Mouse (Mus musculus) lung, adult 2 months (tissue): ENCODE measurements around the gene Dll3. TPM values are rescaled to one million over a fixed set of nuclear protein-coding genes. Genes with fewer than 3 reads are reported as not detected.

Experiments used
- DNase-seq: peaks from one replicate; pipeline ENCODE4 v3.0.0; 2022
- H3K4me1 ChIP-seq: fragments of 200-500 bp; 2 replicates; pipeline ENCODE4 v1.6.1; 2011; ENCODE audit warnings: low read length; ENCODE audit not compliant: control insufficient read depth, insufficient read depth
- H3K4me3 ChIP-seq: fragments of 200-500 bp; replicated peaks from 2 replicates; pipeline ENCODE3; 2011; ENCODE audit warnings: low read depth, mild to moderate bottlenecking, control low read depth, low read length; ENCODE audit errors: extremely low read depth
- CTCF ChIP-seq: fragments of 200-500 bp; IDR thresholded peaks from 2 replicates; pipeline ENCODE4 v1.5.1; 2011; ENCODE audit warnings: mild to moderate bottlenecking, low read length, control low read depth; ENCODE audit not compliant: insufficient read depth
- POLR2A ChIP-seq: fragments of 200-500 bp; IDR thresholded peaks from 2 replicates; pipeline ENCODE4 v1.6.1; 2011; ENCODE audit warnings: low read depth, mild to moderate bottlenecking, control low read depth, low read length, borderline replicate concordance; ENCODE audit errors: extremely low read depth
- WGBS: fragments of 180-500 bp; shearing (Covaris S2); methylation state at CpG from one replicate; pipeline ENCODE4 v1.1.7; 2018; 5-methylcytosine and 5-hydroxymethylcytosine counted together
- polyA plus RNA-seq: library from polyadenylated mRNA; depleted of rRNA; stranded (reverse); fragments of >200 nt; gene quantifications from 2 replicates; pipeline ENCODE4 v1.2.3, GENCODE M21; 2012; rRNA removed

Dll3 gene
- 0.12 and 0.20 TPM in 2 replicates for polyA plus RNA-seq

DNA sequence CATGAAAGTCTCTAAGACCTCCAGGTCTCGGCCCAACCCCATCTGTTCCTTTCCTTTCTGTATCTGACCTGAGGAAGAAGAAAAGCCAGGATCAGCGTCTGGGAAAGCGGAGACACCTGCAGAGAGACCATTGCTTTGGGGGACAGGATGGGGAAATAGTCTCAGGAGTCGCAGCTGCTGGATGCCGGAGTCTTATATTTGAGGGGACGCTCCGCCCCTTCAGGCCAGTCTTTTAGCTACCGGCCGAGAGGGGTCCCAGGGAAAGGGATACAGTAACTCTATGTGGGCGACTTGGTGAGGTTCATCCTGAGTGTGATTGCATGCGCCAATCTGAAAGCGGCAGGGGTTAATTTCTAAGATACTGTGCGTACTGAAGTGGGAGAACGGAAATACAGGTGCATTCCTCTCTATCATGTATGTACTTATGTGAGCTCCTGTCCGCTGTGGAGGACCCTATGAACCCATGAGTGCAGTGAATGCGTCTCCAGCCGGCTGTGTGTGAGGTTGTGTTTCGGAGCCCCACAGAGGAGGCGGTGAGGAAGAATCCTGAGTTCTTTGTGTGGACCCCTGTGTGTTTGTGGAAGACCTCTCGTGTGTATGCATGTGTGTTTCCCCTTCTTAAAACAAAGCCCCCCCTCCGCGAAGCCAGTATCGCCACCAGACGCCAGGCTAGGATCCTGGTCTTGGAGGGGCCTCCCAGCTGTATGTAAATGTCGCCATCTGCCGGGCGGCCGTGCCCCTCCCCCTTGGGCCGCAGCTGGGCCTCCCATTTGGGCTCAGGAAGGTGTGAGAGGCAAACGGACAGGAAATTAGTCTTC lies at the start of gene Dll3:
TSS of gene Dll3 (minus strand) at position 623 of the 818 bp plus-strand sequence.
- no peaks in the 10 kb centered on the region for H3K4me1 ChIP-seq
- 4% methylated on average over 30 of the region's 30 CpGs for WGBS
- peak; percentile 35 for DNase-seq
- H3K4me3 ChIP-seq, result no peak within 1 kb of the TSS
- TF ChIP-seq POLR2A (no peak), CTCF (no peak)

DNA sequence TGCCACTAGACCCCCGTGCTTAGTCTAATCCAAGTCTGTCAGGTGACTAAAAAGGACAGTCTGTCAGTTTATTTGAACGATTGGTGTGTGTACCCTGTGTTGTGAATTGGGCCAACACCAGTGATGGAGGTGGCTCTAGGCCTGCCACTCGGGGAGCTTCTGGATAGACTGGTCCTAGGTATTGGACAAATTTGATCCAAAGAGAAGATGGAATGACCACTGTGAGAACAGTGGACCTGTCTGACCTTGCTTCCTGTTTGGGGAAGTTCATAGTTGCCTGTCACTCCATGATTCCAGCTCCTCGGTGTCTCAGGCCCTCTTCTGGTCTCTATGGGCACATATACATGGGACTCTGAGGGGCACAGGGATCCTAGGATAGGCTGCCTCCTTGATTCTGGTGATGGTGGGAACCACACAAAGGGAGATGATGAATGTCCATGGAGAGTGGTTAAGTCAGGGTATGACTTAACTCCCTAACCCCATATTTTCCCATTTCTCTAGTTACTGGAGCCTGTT lies 49.7 kb upstream of the Dll3 start:
- TF ChIP-seq CTCF, result no peak
- no peak for TF ChIP-seq POLR2A
- DNase-seq, result no peak
- no peak overlapping the region for H3K4me3 ChIP-seq
- 16% methylated on average over 4 of the region's 4 CpGs for WGBS
- H3K4me1 ChIP-seq, result peaks cover 7% of the 10 kb centered on the region

DNA sequence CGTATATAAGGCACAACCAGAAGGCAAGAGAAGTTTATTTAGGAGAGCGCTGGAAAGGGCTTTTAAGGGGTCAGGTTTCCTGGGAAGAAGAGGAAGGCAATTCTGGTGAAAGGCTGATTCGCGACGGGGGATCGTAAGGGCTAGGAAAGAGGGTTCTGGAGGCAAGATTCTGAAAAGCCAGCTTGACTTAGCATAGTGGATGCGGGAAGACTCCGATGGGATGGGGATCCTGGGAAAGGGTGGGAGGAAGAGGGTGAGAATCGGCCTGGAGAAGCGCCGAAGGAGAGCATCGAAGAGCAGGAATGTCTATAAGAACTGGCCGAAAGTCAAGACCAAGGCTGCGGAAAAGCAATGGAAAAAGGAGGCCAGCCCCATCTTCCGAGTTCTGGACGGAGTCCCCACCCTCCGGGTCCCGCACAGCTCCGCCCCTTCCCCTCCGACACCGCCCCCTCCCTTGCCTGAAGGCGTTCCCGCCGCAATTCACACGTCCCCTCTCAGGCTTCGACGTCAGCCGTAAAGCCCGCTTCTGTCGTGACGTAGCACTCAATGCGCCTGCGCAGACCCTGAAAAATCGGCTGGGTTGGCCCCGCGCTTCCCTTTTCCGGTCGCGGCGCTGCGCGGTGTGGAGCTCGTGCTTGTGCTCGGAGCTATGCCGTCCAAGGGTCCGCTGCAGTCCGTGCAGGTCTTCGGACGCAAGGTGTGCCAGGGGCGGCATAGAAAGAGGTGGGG lies 48.3 kb upstream of the Dll3 start, which contains the start of gene Rps16:
TSS of gene Rps16 (plus strand) at position 498 of the 729 bp plus-strand sequence.
- Histone ChIP-seq H3K4me1 (peaks cover 4% of the 10 kb centered on the region), H3K4me3 (peak within 1 kb of the TSS; percentile 87)
- WGBS, result under 1% methylated on average over 49 of the region's 50 CpGs
- DNase-seq, result peak; percentile 99
- TF ChIP-seq CTCF (no peak), POLR2A (peak; percentile 60)

DNA sequence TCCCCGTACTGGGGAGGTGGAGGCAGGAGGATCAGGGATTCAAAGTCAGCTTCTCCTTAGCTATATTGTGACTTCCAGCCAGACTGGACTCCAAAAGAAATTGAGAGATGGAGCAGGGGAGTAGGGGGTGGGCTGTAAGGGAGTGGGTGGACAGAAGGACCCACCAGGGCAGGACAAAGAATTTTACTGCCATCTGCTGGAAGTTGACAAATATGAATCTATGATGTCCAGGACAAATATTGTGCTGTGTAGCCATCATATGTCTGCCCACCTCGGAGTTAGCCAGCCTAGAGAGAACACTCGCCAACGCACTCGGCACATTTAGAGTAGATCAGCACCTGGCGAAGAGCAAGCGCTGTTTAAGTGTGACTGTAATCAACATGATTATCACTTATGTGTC lies 46.6 kb upstream of the Dll3 start:
- WGBS, result 81% methylated on average over 7 of the region's 7 CpGs
- DNase-seq, result no peak
- no peak overlapping the region for H3K4me3 ChIP-seq
- peaks cover 4% of the 10 kb centered on the region for H3K4me1 ChIP-seq
- TF ChIP-seq CTCF (no peak), POLR2A (no peak)

DNA sequence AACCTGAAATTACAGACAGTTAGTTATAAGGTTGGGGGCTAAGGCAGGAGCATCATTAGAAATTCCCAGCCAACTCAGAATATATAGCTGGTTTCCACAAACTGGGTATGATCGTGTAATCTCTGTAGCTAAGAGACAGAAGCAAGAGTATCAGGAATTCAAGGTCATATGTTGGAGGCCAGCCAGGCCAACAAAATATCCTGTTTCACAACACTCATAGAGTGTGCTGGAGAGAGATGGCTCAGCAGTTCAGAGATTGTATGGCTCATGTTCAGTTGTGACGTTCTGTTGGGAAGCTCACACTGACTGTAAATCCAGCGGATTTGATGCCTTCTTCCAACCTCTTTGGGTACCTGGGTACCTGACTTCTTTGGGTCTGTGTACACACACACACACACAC lies 45.7 kb upstream of the Dll3 start:
- WGBS, result 39% methylated on average over 3 of the region's 3 CpGs
- Histone ChIP-seq H3K4me3 (no peak overlapping the region), H3K4me1 (peaks cover 4% of the 10 kb centered on the region)
- TF ChIP-seq CTCF, result no peak
- no peak for TF ChIP-seq POLR2A
- no peak for DNase-seq

DNA sequence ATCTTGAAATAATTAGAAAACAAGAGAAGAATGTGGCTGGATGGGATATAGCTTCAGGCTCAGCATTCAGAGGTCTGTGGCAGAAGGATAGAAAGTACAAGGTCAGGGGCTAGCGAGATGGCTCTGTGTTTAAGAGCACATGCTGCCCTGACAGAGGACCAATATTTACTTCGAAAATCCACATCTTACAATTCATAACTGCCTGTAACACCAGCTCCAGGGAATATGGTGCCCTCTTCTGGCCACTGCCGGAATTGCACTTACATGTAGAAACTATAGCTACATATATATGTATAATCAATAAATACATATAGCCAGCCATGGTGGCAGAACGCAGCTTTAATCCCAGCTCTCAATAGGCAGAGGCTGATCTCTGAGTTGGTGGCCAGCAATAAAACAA lies 42.6 kb upstream of the Dll3 start:
- H3K4me1 ChIP-seq, result no peaks in the 10 kb centered on the region; the same call in 1 of the 2 replicates
- H3K4me3 ChIP-seq, result no peak overlapping the region
- TF ChIP-seq CTCF (peak; percentile 62; the same call in 1 of the 2 replicates), POLR2A (no peak)
- peak; percentile 61 for DNase-seq
- WGBS, result 2% methylated on average over 4 of the region's 4 CpGs

DNA sequence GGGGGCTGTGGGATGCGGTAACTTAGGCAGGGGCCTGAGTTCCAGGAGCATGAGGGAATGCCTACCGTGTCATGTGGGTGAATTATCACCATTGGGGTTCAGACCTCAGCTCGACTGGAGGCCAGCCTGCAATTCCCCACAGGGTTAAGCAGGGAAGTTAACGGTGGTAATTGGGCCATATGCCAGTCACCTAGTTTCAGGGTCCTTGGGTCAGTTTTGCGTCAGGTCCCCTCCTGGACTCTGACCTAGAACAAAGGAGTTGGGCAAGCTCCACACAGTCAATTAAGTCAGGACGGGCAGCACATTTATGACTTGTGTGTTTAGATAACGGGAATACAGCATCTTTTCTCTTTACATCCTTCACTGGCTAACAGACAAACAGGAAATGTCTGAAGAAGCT lies 39.3 kb upstream of the Dll3 start:
- 38% methylated on average over 7 of the region's 7 CpGs for WGBS
- DNase-seq, result no peak
- Histone ChIP-seq H3K4me3 (no peak overlapping the region), H3K4me1 (peaks cover 3% of the 10 kb centered on the region; the same call in 1 of the 2 replicates)
- TF ChIP-seq CTCF (no peak), POLR2A (no peak)

DNA sequence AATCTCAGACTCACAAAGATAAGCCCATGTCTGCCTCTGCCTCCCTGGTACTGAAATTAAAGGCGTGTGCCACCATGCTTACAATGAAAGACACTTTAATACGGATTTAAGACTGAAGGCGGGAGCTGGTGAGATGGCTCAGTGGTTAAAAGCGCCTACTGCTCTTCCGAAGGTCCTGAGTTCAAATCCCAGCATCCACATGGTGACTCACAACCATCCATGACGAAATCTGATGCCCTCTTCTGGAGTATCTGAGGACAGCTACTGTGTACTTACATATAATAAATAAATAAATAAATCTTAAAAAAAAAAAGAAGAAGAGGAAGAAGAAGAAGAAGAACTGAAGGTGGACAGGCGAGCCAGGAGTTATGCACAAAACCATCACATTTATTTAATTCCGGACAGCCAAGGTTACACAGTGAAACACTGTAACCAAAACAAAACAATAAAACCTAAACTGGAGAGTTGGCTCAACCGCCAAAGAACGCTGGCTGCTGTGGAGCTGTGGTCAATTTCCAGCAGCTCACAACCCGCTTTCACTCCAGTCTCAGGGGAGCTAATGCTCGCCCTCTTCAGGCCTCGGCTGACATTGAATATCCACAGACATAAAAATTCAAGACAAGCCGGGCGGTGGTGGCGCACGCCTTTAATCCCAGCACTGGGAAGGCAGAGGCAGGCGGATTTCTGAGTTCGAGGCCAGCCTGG lies 37.3 kb upstream of the Dll3 start:
- TF ChIP-seq POLR2A, result no peak
- peak; percentile 21; the same call in 1 of the 2 replicates for TF ChIP-seq CTCF
- WGBS, result 48% methylated on average over 19 of the region's 19 CpGs
- Histone ChIP-seq H3K4me1 (peaks cover 6% of the 10 kb centered on the region; the same call in 1 of the 2 replicates), H3K4me3 (no peak overlapping the region)
- DNase-seq, result peak; percentile 42

DNA sequence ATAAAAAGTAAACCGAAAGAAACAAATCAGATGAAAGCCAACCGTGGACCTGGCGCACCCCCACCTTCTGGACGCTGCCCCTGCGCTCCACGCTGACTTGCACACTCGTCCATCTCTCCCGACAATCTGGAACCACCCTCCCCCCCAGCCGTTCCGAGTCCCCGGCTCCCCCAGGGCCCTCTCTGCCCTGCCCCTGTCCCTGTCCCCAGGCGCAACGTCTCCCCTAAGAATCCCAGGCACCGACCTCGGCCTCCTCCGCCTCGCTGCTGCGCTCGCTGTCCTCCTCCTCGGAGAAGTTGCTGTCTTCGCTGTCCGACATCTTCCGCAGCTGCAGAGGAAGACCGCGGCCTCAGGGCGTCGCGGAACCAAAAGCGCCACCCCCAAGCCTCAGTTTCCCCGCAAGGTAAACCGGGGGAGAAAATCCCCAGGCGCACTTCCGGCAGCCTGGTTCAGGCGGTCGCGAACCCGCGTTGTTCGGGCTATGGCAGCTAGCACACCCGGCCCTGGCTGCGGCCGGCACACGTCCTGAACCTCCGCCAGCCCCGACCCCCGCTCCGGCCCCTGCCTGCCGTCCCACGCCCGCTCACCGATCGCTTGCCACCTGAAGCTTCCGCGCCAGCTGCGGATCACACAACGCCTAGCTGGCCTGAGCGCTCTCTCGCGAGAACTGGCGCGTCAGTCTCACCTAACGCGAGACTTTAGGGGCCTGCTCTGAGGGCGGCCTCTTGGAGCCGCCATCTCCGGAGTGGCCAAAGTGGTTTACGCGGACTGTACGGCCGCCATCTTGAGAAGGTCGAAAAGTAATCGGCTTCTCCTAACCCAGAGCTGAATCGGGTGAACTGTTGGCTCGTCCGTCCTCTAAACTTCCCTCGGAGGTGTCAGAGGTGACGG lies 36.3 kb upstream of the Dll3 start, which contains the start of gene Supt5:
TSS of gene Supt5 (minus strand) at position 639 of the 891 bp plus-strand sequence.
- Histone ChIP-seq H3K4me1 (peaks cover 6% of the 10 kb centered on the region; the same call in 1 of the 2 replicates), H3K4me3 (peak within 1 kb of the TSS; percentile 98)
- under 1% methylated on average over 77 of the region's 77 CpGs for WGBS
- no peak for TF ChIP-seq CTCF
- TF ChIP-seq POLR2A, result peak; percentile 93
- peak; percentile 97 for DNase-seq
